Mouse (Mus musculus) midbrain, embryonic 11.5 days (tissue): ENCODE results near the gene Tpcn2. TPM values are rescaled to one million over a fixed set of nuclear protein-coding genes. Genes with fewer than 3 reads are reported as not detected.
A peak's percentile ranks its signal among the peaks of the same experiment; 100 is the strongest.

Experiments
- ATAC-seq: fragments of 200-750 bp; cut with Nextera tagmentation; 2 replicates; pipeline ENCODE4 v1.8.0; 2017; ENCODE audit warnings: moderate TSS enrichment, moderate library complexity; ENCODE audit not compliant: low FRiP score
- DNase-seq: peaks from one replicate; pipeline ENCODE4 v3.0.0; 2015; ENCODE audit warnings: low spot score; ENCODE audit errors: missing footprints
- H3K27ac ChIP-seq: fragments of 300-500 bp; sonication (generic); 2 replicates; pipeline ENCODE4 v1.5.1; 2014; ENCODE audit warnings: low read depth, low read length
- H3K27me3 ChIP-seq: fragments of 300-500 bp; sonication (generic); 2 replicates; pipeline ENCODE4 v1.6.1; 2014; ENCODE audit warnings: mild to moderate bottlenecking, low read length, moderate library complexity, mixed read lengths; ENCODE audit not compliant: control insufficient read depth, insufficient read depth
- H3K36me3 ChIP-seq: fragments of 300-500 bp; sonication (generic); 2 replicates; pipeline ENCODE4 v1.6.1; 2014; ENCODE audit warnings: mild to moderate bottlenecking, low read length, moderate library complexity, mixed read lengths; ENCODE audit not compliant: control insufficient read depth, insufficient read depth
- H3K4me1 ChIP-seq: fragments of 300-500 bp; sonication (generic); 2 replicates; pipeline ENCODE4 v1.6.1; 2014; ENCODE audit warnings: low read length; ENCODE audit not compliant: control insufficient read depth, insufficient read depth
- H3K4me2 ChIP-seq: fragments of 300-500 bp; sonication (generic); 2 replicates; pipeline ENCODE4 v1.6.1; 2014; ENCODE audit warnings: mild to moderate bottlenecking, moderate library complexity
- H3K4me3 ChIP-seq: fragments of 300-500 bp; sonication (generic); 2 replicates; pipeline ENCODE4 v1.5.1; 2014; ENCODE audit warnings: low read depth, low read length
- H3K9ac ChIP-seq: fragments of 300-500 bp; sonication (generic); 2 replicates; pipeline ENCODE4 v1.6.1; 2014; ENCODE audit warnings: low read length
- H3K9me3 ChIP-seq: fragments of 300-500 bp; sonication (generic); 2 replicates; pipeline ENCODE4 v1.6.1; 2016; ENCODE audit warnings: low read length; ENCODE audit not compliant: control insufficient read depth
- WGBS: fragments of 180-500 bp; shearing (Covaris S2); extraction: QIAGEN DNeasy Blood & Tissue Kit; methylation state at CpG from one replicate; pipeline ENCODE4 v1.1.7; 2014; 5-methylcytosine and 5-hydroxymethylcytosine counted together
- polyA plus RNA-seq: library from polyadenylated mRNA; unstranded; fragments of >200 nt; fragmentation: Nextera tagmentation; extraction: Ambion mirVana; gene quantifications from 2 replicates; pipeline ENCODE4 v1.2.1, GENCODE M21; 2014

Tpcn2 gene
- polyA plus RNA-seq, 1 experiment from 2014 or later = 1.9 TPM

- Histone ChIP-seq H3K27ac (no peak overlapping the region), H3K36me3 (no peaks in the 10 kb centered on the region), H3K4me3 (no peak overlapping the region), H3K9ac (no peak overlapping the region), H3K4me2 (no peak overlapping the region), H3K9me3 (no peaks in the 10 kb centered on the region), H3K4me1 (no peaks in the 10 kb centered on the region), H3K27me3 (no peaks in the 10 kb centered on the region)
- 82% methylated on average over 3 of the region's 3 CpGs for WGBS
- DNase-seq = no peak
- ATAC-seq = no peak
Measured at GRCm38 (mm10) chr7:145312137-145312536, 28.3 kb upstream of the Tpcn2 start.

- DNase-seq (no peak), ATAC-seq (no peak)
- H3K9me3 ChIP-seq = no peaks in the 10 kb centered on the region
- no peak overlapping the region for H3K9ac ChIP-seq
- no peaks in the 10 kb centered on the region for H3K4me1 ChIP-seq
- H3K4me2 ChIP-seq = no peak overlapping the region
- no peaks in the 10 kb centered on the region for H3K36me3 ChIP-seq
- no peaks in the 10 kb centered on the region for H3K27me3 ChIP-seq
- no peak overlapping the region for H3K4me3 ChIP-seq
- 78% methylated on average over 5 of the region's 5 CpGs for WGBS
- H3K27ac ChIP-seq = no peak overlapping the region
Measured at GRCm38 (mm10) chr7:145310526-145310925, 26.7 kb upstream of the Tpcn2 start.

- Histone ChIP-seq H3K27me3 (no peaks in the 10 kb centered on the region), H3K4me3 (no peak overlapping the region), H3K9me3 (no peaks in the 10 kb centered on the region), H3K36me3 (no peaks in the 10 kb centered on the region), H3K27ac (no peak overlapping the region), H3K9ac (no peak overlapping the region), H3K4me2 (no peak overlapping the region), H3K4me1 (no peaks in the 10 kb centered on the region)
- 84% methylated on average over 1 of the region's 1 CpGs for WGBS
- no peak for DNase-seq
- ATAC-seq = no peak
Measured at GRCm38 (mm10) chr7:145309877-145310276, 26.1 kb upstream of the Tpcn2 start.

GRCm38 (mm10) chr7:145308866-145309265, 25.1 kb upstream of the Tpcn2 start:
- Histone ChIP-seq H3K27ac (no peak overlapping the region), H3K27me3 (no peaks in the 10 kb centered on the region), H3K9ac (no peak overlapping the region), H3K4me1 (no peaks in the 10 kb centered on the region), H3K4me3 (no peak overlapping the region), H3K4me2 (no peak overlapping the region), H3K9me3 (no peaks in the 10 kb centered on the region), H3K36me3 (no peaks in the 10 kb centered on the region)
- DNase-seq = no peak
- no peak for ATAC-seq
- whole genome bisulfite sequencing = 81% methylated on average over 4 of the region's 4 CpGs

GRCm38 (mm10) chr7:145308061-145308675, 24.4 kb upstream of the Tpcn2 start:
- Histone ChIP-seq H3K9me3 (no peaks in the 10 kb centered on the region), H3K4me2 (no peak overlapping the region), H3K27ac (no peak overlapping the region), H3K4me3 (no peak overlapping the region), H3K27me3 (no peaks in the 10 kb centered on the region), H3K4me1 (no peaks in the 10 kb centered on the region), H3K9ac (no peak overlapping the region), H3K36me3 (no peaks in the 10 kb centered on the region)
- no peak for ATAC-seq
- 82% methylated on average over 30 of the region's 30 CpGs for WGBS
- DNase-seq = no peak

- Histone ChIP-seq H3K9ac (no peak overlapping the region), H3K4me1 (peaks cover 4% of the 10 kb centered on the region), H3K4me3 (no peak overlapping the region), H3K27me3 (no peaks in the 10 kb centered on the region), H3K9me3 (no peaks in the 10 kb centered on the region), H3K4me2 (no peak overlapping the region), H3K36me3 (no peaks in the 10 kb centered on the region), H3K27ac (no peak overlapping the region)
- 93% methylated on average over 10 of the region's 10 CpGs for WGBS
- DNase-seq (no peak), ATAC-seq (no peak)
Measured at GRCm38 (mm10) chr7:145307636-145308035, 23.8 kb upstream of the Tpcn2 start.

GRCm38 (mm10) chr7:145304153-145304552, 20.3 kb upstream of the Tpcn2 start:
- no peaks in the 10 kb centered on the region for H3K27me3 ChIP-seq
- no peaks in the 10 kb centered on the region for H3K9me3 ChIP-seq
- H3K27ac ChIP-seq = no peak overlapping the region
- H3K4me1 ChIP-seq = peaks cover 8% of the 10 kb centered on the region
- no peak overlapping the region for H3K9ac ChIP-seq
- WGBS = 76% methylated on average over 2 of the region's 2 CpGs
- no peak overlapping the region for H3K4me2 ChIP-seq
- no peak overlapping the region for H3K4me3 ChIP-seq
- no peaks in the 10 kb centered on the region for H3K36me3 ChIP-seq
- DNase-seq = no peak
- ATAC-seq = no peak

GRCm38 (mm10) chr7:145302488-145303285, 18.9 kb upstream of the Tpcn2 start:
- Histone ChIP-seq H3K27me3 (no peaks in the 10 kb centered on the region), H3K4me2 (peak overlapping the region; percentile 50), H3K36me3 (no peaks in the 10 kb centered on the region), H3K9ac (peak overlapping the region; percentile 45; the same call in 1 of the 2 replicates), H3K4me3 (peak overlapping the region; percentile 7; the same call in 1 of the 2 replicates), H3K27ac (no peak overlapping the region; the same call in 1 of the 2 replicates), H3K4me1 (peaks cover 8% of the 10 kb centered on the region), H3K9me3 (no peaks in the 10 kb centered on the region)
- DNase-seq = peak; percentile 93
- peak; percentile 90 for ATAC-seq
- 7% methylated on average over 20 of the region's 20 CpGs for WGBS

- Histone ChIP-seq H3K9ac (no peak overlapping the region), H3K9me3 (no peaks in the 10 kb centered on the region), H3K27ac (no peak overlapping the region), H3K27me3 (no peaks in the 10 kb centered on the region), H3K36me3 (no peaks in the 10 kb centered on the region), H3K4me2 (no peak overlapping the region), H3K4me1 (peaks cover 8% of the 10 kb centered on the region), H3K4me3 (no peak overlapping the region)
- DNase-seq (no peak), ATAC-seq (no peak)
- 87% methylated on average over 6 of the region's 6 CpGs for WGBS
Measured at GRCm38 (mm10) chr7:145301341-145302005, 17.7 kb upstream of the Tpcn2 start.
